Mouse (Mus musculus): ENCODE measurements around the gene Aifm3. TPM values are rescaled to one million over a fixed set of nuclear protein-coding genes. Genes with fewer than 3 reads are reported as not detected.
"Not testable (repeated sequence)": the region's sequence is repeated elsewhere in the genome, so short reads cannot be mapped to it uniquely, and the experiment has no call there.

The Aifm3 gene
- total RNA-seq, 2 experiments from 2014 or later, result 98.5 to 98.6 TPM

GRCm38 (mm10) chr16:17536584-17536983, 47.2 kb downstream of the Aifm3 start:
- DNase-seq (ENCODE audit: low spot score in 2 of 2), result no peak

DNA sequence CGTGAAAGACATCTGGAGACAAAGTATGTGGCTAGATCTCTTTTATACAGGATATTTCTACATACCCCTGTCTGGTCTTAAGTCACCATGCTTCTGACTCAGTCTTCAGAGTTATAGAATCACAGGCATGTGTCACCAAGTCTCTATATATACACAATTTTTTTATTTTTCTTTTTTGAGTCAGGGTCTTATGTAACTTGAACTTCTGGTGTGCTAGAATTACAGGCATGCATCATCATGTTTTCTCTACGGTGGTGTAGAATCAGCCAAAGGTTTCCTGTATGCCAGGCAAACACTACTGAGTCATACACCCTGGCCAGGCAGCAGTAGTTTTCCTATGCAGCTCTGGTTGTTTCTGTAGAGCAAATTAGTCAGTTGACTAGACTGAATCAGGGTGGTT, 53.2 kb downstream of the Aifm3 start:
- no peak for DNase-seq (ENCODE audit: low spot score in 2 of 2)

DNA sequence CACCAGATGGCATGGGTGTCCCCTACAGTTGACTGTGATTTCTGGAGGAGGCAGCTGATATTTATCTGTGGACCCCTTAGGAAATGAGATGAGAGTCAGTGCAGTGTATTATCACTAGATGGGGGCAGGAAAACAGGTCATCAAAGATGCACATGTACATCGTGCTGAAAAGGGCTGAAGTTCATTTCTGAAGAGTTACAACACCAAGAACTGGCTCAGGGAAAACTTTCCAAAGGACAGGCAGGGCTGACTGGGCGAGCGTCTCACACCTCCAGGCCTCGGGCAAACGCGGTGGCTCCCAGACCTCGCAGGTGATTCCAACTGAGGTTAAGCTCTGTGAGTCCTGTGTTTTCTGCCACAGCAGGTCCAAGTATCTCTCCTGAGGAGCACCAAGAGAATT, 63.4 kb downstream of the Aifm3 start:
- no peak for DNase-seq (ENCODE audit: low spot score in 2 of 2)

- DNase-seq (ENCODE audit: low spot score in 2 of 2), result no peak
Observed at GRCm38 (mm10) chr16:17553910-17554685, 64.7 kb downstream of the Aifm3 start.

GRCm38 (mm10) chr16:17554702-17555101, 65.3 kb downstream of the Aifm3 start:
- not testable (repeated sequence) for DNase-seq (ENCODE audit: low spot score in 2 of 2)

GRCm38 (mm10) chr16:17556180-17556579, 66.8 kb downstream of the Aifm3 start:
- DNase-seq (ENCODE audit: low spot score in 2 of 2), result no peak

DNA sequence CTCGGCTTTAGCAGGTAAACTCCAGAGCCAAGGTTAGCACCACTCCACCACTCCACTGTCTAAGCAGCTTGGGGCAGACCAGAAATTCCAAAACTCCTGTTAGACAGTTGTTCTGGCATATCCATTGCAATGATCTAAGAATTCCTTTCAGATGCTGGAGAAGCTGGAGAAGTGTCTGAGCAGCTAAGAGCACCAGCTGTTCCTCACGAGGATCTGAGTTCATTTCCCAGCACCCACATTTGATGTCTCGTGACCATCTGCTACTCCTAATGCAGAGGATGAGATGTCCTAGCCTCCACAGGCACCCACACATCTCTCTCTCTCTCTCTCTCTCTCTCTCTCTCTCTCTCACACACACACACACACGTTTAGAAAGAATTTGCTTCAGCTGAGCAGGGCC, 67.5 kb downstream of the Aifm3 start:
- DNase-seq (ENCODE audit: low spot score in 2 of 2), result no peak

Other genes with a start within 250 kb of the Aifm3 start
- gene Tmem191c, start 213.5 kb upstream of the Aifm3 start, total RNA-seq (2021), result 100 to 1,000 TPM in 1 of 2 experiments, 10 to 100 TPM in 1; 82.4 to 100 TPM
- under 1 TPM; 0.56 to 0.84 TPM for gene Serpind1, start 158.2 kb upstream of the Aifm3 start, total RNA-seq (2021)
- gene Snap29, start 83.6 kb upstream of the Aifm3 start, total RNA-seq (2021), result 10 to 100 TPM; 23.1 to 24.2 TPM
- 100 to 1,000 TPM; 285 to 292 TPM for gene Pi4ka, start 83.3 kb upstream of the Aifm3 start, total RNA-seq (2021)
- 10 to 100 TPM; 40.7 to 41.8 TPM for gene Crkl, start 37.6 kb upstream of the Aifm3 start, total RNA-seq (2021)
- 100 to 1,000 TPM; 199 to 205 TPM for gene Lztr1, start 19.1 kb downstream of the Aifm3 start, total RNA-seq (2021)
- gene Thap7, start 41.5 kb downstream of the Aifm3 start, total RNA-seq (2021), result 10 to 100 TPM; 39.6 to 44.0 TPM
- under 1 TPM; 0.92 to 0.94 TPM for gene Lrrc74b, start 71.6 kb downstream of the Aifm3 start, total RNA-seq (2021)
- 1 to 10 TPM; 1.0 to 1.2 TPM for gene P2rx6, start 72.3 kb downstream of the Aifm3 start, total RNA-seq (2021)
- 10 to 100 TPM; 86.1 to 99.5 TPM for gene Slc7a4, start 93.6 kb downstream of the Aifm3 start, total RNA-seq (2021)
- gene Smpd4, start 129.7 kb downstream of the Aifm3 start, total RNA-seq (2021), result 10 to 100 TPM; 46.4 to 49.9 TPM
- gene Ccdc74a, start 156.9 kb downstream of the Aifm3 start, total RNA-seq (2021), result 10 to 100 TPM; 35.3 to 41.0 TPM
- 10 to 100 TPM; 68.5 to 76.3 TPM for gene Med15, start 243.3 kb downstream of the Aifm3 start, total RNA-seq (2021)

Data from layer of hippocampus, adult 18-20 months (tissue).